8 mouse cellular contexts compared by ENCODE assay signal in genomic region chr5:12383133-12383959, GRCm38 (mm10). TPM values are rescaled to one million over a fixed set of nuclear protein-coding genes. Genes with fewer than 3 reads are reported as not detected.
DNase-seq lines count a peak whose midpoint lies in the region; ATAC-seq and TF ChIP-seq lines count a peak whose summit lies in the region.
"Had no signal": no experiment of that assay in that cellular context is flagged by ENCODE, and none has a peak within 500 bp of the region (broad histone marks: within the 10 kb centered on the region; RNA-seq: fewer than 3 reads in every experiment).

Gene Sema3d (plus strand): TSS chr5:12383385.

- DNase-seq in c-Kit-positive CD71-negative TER-119-negative erythroid progenitor cells, embryonic 14.5 days (ENCODE audit: low read depth), result peak; percentile 14
- DNase-seq in forebrain, embryonic 10.5 days (ENCODE audit: extremely low spot score, low spot score), result peak; percentile 80
- DNase-seq in limb, embryonic 14.5 days (ENCODE audit: low spot score), result peak; percentile 62
- DNase-seq in midbrain, embryonic 14.5 days, result peak; percentile 86

- under 1% methylated on average over 49 of the region's 49 CpGs for WGBS in forebrain, embryonic 10.5 days
- under 1% methylated on average over 49 of the region's 49 CpGs for WGBS in heart, embryonic 13.5 days
- under 1% methylated on average over 47 of the region's 49 CpGs for WGBS in kidney, embryonic 16.5 days
- under 1% methylated on average over 48 of the region's 49 CpGs for WGBS in limb, embryonic 14.5 days
- WGBS in midbrain, embryonic 14.5 days, result under 1% methylated on average over 49 of the region's 49 CpGs
- 1% methylated on average over 49 of the region's 49 CpGs for WGBS in stomach, embryonic 15.5 days

- H3K9ac ChIP-seq in heart, embryonic 13.5 days, result peak within 1 kb of the TSS; percentile 86
- peak within 1 kb of the TSS; percentile 79 for H3K9ac ChIP-seq in kidney, embryonic 16.5 days (replicated peaks; ENCODE audit: low read length)
- H3K9ac ChIP-seq in limb, embryonic 14.5 days (ENCODE audit: low read depth, low read length, severe bottlenecking), result peak within 1 kb of the TSS; percentile 51
- peak within 1 kb of the TSS; percentile 38 for H3K9ac ChIP-seq in midbrain, embryonic 14.5 days (replicated peaks; ENCODE audit: low read length)
- peak within 1 kb of the TSS; percentile 60; the same call in 1 of the 2 replicates for H3K9ac ChIP-seq in stomach, embryonic 15.5 days

- peak within 1 kb of the TSS; percentile 60 for H3K4me3 ChIP-seq in forebrain, embryonic 10.5 days
- H3K4me3 ChIP-seq in heart, embryonic 13.5 days, result peak within 1 kb of the TSS; percentile 70
- peak within 1 kb of the TSS; percentile 80 for H3K4me3 ChIP-seq in kidney, embryonic 16.5 days (ENCODE audit: low read length)
- peak within 1 kb of the TSS; percentile 46 for H3K4me3 ChIP-seq in limb, embryonic 14.5 days (replicated peaks; ENCODE audit: low read length)
- peak within 1 kb of the TSS; percentile 45 for H3K4me3 ChIP-seq in midbrain, embryonic 14.5 days (replicated peaks; ENCODE audit: low read depth, low read length)
- peak within 1 kb of the TSS; percentile 59 for H3K4me3 ChIP-seq in stomach, embryonic 15.5 days (replicated peaks)

- peak; percentile 66; the same call in 1 of the 2 replicates for ATAC-seq in heart, embryonic 13.5 days (ENCODE audit: extremely low read depth, insufficient number of reproducible peaks, low FRiP score, low TSS enrichment)
- ATAC-seq in kidney, embryonic 16.5 days (ENCODE audit: low FRiP score, low TSS enrichment), result peak; percentile 98
- peak; percentile 89 for ATAC-seq in limb, embryonic 14.5 days (ENCODE audit: low FRiP score, low read depth)
- ATAC-seq in midbrain, embryonic 14.5 days (ENCODE audit: low FRiP score, low TSS enrichment), result peak; percentile 95
- ATAC-seq in stomach, embryonic 15.5 days (ENCODE audit: insufficient read depth, low FRiP score, low read depth), result peak; percentile 91

- TF ChIP-seq POLR2A in limb, embryonic 14.5 days (IDR thresholded peaks at IDR 0.05; ENCODE audit: borderline replicate concordance, extremely low read depth, insufficient read depth, insufficient read length), result no peak

- H3K9me3 ChIP-seq in forebrain, embryonic 10.5 days, result no peaks in the 10 kb centered on the region
- H3K9me3 ChIP-seq in heart, embryonic 13.5 days, result no peaks in the 10 kb centered on the region
- no peaks in the 10 kb centered on the region for H3K9me3 ChIP-seq in kidney, embryonic 16.5 days (ENCODE audit: low read length)
- no peaks in the 10 kb centered on the region for H3K9me3 ChIP-seq in limb, embryonic 14.5 days (ENCODE audit: control insufficient read depth, low read length)
- no peaks in the 10 kb centered on the region for H3K9me3 ChIP-seq in midbrain, embryonic 14.5 days (ENCODE audit: control insufficient read depth, low read length)
- H3K9me3 ChIP-seq in stomach, embryonic 15.5 days, result no peaks in the 10 kb centered on the region

- H3K4me2 ChIP-seq in heart, embryonic 13.5 days, result peak within 1 kb of the TSS; percentile 98
- peak within 1 kb of the TSS; percentile 91 for H3K4me2 ChIP-seq in kidney, embryonic 16.5 days (replicated peaks; ENCODE audit: low read depth, low read length)
- peak within 1 kb of the TSS; percentile 50 for H3K4me2 ChIP-seq in limb, embryonic 14.5 days (replicated peaks; ENCODE audit: low read depth, low read length, severe bottlenecking)
- peak within 1 kb of the TSS; percentile 76 for H3K4me2 ChIP-seq in midbrain, embryonic 14.5 days (ENCODE audit: low read length)
- H3K4me2 ChIP-seq in stomach, embryonic 15.5 days, result peak within 1 kb of the TSS; percentile 85

- H3K27ac ChIP-seq in forebrain, embryonic 10.5 days, result peak within 1 kb of the TSS; percentile 76
- peak within 1 kb of the TSS; percentile 68 for H3K27ac ChIP-seq in heart, embryonic 13.5 days (replicated peaks)
- H3K27ac ChIP-seq in kidney, embryonic 16.5 days (ENCODE audit: low read length), result peak within 1 kb of the TSS; percentile 66; the same call in 1 of the 2 replicates
- H3K27ac ChIP-seq in limb, embryonic 14.5 days (replicated peaks; ENCODE audit: low read depth, low read length), result peak within 1 kb of the TSS; percentile 1; the same call in 1 of the 2 replicates
- H3K27ac ChIP-seq in midbrain, embryonic 14.5 days (replicated peaks; ENCODE audit: low read depth, low read length), result no peak within 1 kb of the TSS
- H3K27ac ChIP-seq in stomach, embryonic 15.5 days, result 0 out of 2 replicates have a peak within 1 kb of the TSS, but pooled peaks have one; percentile 21
- H3K27ac ChIP-seq: macrophage had no signal

- peaks cover 41% of the 10 kb centered on the region for H3K27me3 ChIP-seq in forebrain, embryonic 10.5 days (ENCODE audit: poor library complexity, severe bottlenecking)
- peaks cover 6% of the 10 kb centered on the region for H3K27me3 ChIP-seq in heart, embryonic 13.5 days (replicated peaks)
- H3K27me3 ChIP-seq in kidney, embryonic 16.5 days (ENCODE audit: insufficient read depth, low read length), result no peaks in the 10 kb centered on the region
- H3K27me3 ChIP-seq in limb, embryonic 14.5 days (ENCODE audit: control insufficient read depth, insufficient read depth, low read length), result no peaks in the 10 kb centered on the region
- peaks cover 15% of the 10 kb centered on the region; the same call in 1 of the 2 replicates for H3K27me3 ChIP-seq in midbrain, embryonic 14.5 days (ENCODE audit: control insufficient read depth, insufficient read depth, low read length)
- no peaks in the 10 kb centered on the region for H3K27me3 ChIP-seq in stomach, embryonic 15.5 days (replicated peaks)

- no peaks in the 10 kb centered on the region for H3K36me3 ChIP-seq in forebrain, embryonic 10.5 days (replicated peaks)
- no peaks in the 10 kb centered on the region for H3K36me3 ChIP-seq in heart, embryonic 13.5 days
- no peaks in the 10 kb centered on the region for H3K36me3 ChIP-seq in kidney, embryonic 16.5 days (ENCODE audit: insufficient read depth, low read length)
- no peaks in the 10 kb centered on the region for H3K36me3 ChIP-seq in limb, embryonic 14.5 days (ENCODE audit: control insufficient read depth, insufficient read depth, low read length)
- H3K36me3 ChIP-seq in midbrain, embryonic 14.5 days (ENCODE audit: control insufficient read depth, insufficient read depth, low read length), result no peaks in the 10 kb centered on the region
- no peaks in the 10 kb centered on the region for H3K36me3 ChIP-seq in stomach, embryonic 15.5 days

- peaks cover 16% of the 10 kb centered on the region for H3K4me1 ChIP-seq in forebrain, embryonic 10.5 days
- H3K4me1 ChIP-seq in heart, embryonic 13.5 days, result peaks cover 11% of the 10 kb centered on the region
- H3K4me1 ChIP-seq in kidney, embryonic 16.5 days (ENCODE audit: insufficient read depth, low read length), result peaks cover 9% of the 10 kb centered on the region; the same call in 1 of the 2 replicates
- no peaks in the 10 kb centered on the region for H3K4me1 ChIP-seq in limb, embryonic 14.5 days (ENCODE audit: control insufficient read depth, insufficient read depth, low read length)
- H3K4me1 ChIP-seq in midbrain, embryonic 14.5 days (ENCODE audit: control insufficient read depth, insufficient read depth, low read length), result no peaks in the 10 kb centered on the region
- no peaks in the 10 kb centered on the region for H3K4me1 ChIP-seq in stomach, embryonic 15.5 days

RNA-seq across cellular contexts. Expression of gene Sema3d, which starts in this region (rescaled TPM):
- 1.8 and 2.2 TPM in 2 replicates for polyA plus RNA-seq in forebrain, embryonic 10.5 days (2016; fragmentation: Nextera tagmentation; extraction: Ambion mirVana)
- 10.6 and 13.4 TPM in 2 replicates for polyA plus RNA-seq in heart, embryonic 13.5 days (2015; fragmentation: Nextera tagmentation; extraction: Ambion mirVana)
- polyA plus RNA-seq in kidney, embryonic 16.5 days (2015; fragmentation: Nextera tagmentation; extraction: Ambion mirVana), result 16.1 and 16.6 TPM in 2 replicates
- 13.1 and 13.5 TPM in 2 replicates for polyA plus RNA-seq in limb, embryonic 14.5 days (2012; rRNA removed)
- polyA plus RNA-seq in limb, embryonic 14.5 days (2014; fragmentation: Nextera tagmentation; extraction: Ambion mirVana), result 30.1 and 33.7 TPM in 2 replicates
- 0.89 and 1.7 TPM in 2 replicates for polyA plus RNA-seq in midbrain, embryonic 14.5 days (2014; fragmentation: Nextera tagmentation; extraction: Ambion mirVana)
- polyA plus RNA-seq in stomach, embryonic 15.5 days (2015; fragmentation: Nextera tagmentation; extraction: Ambion mirVana), result 15.8 and 16.1 TPM in 2 replicates
- polyA plus RNA-seq: macrophage had no signal

Comparison
In these comparisons a context has a peak if more than half of its experiments do, and no peak if none do; other contexts are left out.
1. DNase-seq: peak in every context shown above with its lines; median percentile 86 in midbrain, embryonic 14.5 days; 80 in forebrain, embryonic 10.5 days; 62 in limb, embryonic 14.5 days; 14 in c-Kit-positive CD71-negative TER-119-negative erythroid progenitor cells, embryonic 14.5 days.